Mouse (Mus musculus): ENCODE data around the gene Mybph.

DNA sequence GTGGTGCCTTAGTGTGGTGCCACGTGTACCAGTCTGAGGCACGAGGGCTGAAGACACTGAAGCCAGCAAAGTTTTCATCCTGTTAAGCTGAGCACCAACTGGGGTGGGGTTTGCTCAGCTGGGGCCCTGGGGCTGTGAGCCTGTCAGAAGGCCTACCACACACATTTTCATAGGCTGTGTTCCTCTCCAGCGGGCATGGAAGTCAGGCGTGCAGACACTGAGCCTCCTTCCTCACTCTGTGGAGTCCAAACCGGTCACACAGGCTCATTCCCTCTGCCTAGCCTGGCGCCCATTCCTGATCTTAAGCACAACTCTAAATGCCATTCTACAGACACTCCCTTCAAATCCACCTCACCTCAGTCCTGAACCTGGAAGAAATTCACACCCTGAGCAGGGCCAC, 50.3 kb downstream of the Mybph start:
- TF ChIP-seq CTCF (IDR thresholded peaks at IDR 0.05; ENCODE audit: insufficient read depth, low read length) (no peak), POLR2A (IDR thresholded peaks at IDR 0.05; ENCODE audit: borderline replicate concordance, extremely low read depth, low read depth, low read length) (no peak)
